Mouse (Mus musculus) cortical plate, adult 2 months (tissue): Measurements from ENCODE around the gene Urm1.

Source experiments
- CTCF ChIP-seq: fragments of 200-500 bp; IDR thresholded peaks from 2 replicates; pipeline ENCODE4 v1.5.1; 2011; ENCODE audit warnings: mild to moderate bottlenecking, control low read depth, low read length; ENCODE audit not compliant: insufficient read depth; ENCODE audit errors: extremely low read depth
- POLR2A ChIP-seq: fragments of 200-500 bp; IDR thresholded peaks from 2 replicates; pipeline ENCODE4 v1.6.1; 2011; ENCODE audit warnings: mild to moderate bottlenecking, low read length, control low read depth; ENCODE audit not compliant: insufficient read depth; ENCODE audit errors: extremely low read depth

DNA sequence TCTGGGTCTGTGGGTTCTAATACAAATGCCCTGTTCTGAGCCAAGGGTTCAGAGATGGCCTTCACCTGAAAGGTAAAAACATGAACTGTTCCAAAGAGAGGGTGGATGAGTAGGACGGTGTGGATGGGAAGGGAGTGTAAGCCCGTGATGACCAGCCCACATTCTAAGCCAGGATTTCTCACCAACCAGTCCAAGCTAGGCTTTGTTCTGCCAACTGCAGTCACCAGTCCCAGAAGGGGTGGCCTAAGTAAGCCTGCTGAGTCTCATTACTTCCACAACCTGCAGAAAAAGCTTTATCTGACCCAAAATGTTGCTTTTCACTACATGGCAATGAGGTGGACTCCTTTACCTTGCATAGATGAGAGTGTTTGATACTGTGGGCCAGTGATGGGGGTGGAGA, 24.2 kb downstream of the Urm1 start:
- TF ChIP-seq POLR2A: no peak
- TF ChIP-seq CTCF: no peak
